ENCODE assay signal across 27 mouse cellular contexts in the genomic region with DNA sequence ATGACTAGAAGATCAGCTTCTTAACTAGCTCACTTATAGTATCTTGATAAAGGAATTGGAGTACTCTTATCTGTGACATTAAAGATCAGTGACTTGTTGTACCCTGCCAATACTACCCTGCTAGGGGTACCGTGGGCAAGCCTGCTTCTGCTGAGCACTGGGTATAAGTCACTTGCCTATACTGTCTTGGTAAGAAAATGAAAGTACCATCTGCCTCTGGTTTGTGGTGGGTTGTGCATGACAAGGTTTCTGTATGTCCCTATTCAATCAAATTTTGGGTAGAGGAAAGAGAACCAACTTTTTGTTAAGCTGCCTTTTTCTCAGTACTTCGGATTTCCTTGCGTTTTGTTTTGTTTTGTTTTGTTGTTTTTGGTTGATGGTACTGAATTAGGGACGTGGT. TPM values are rescaled to one million over a fixed set of nuclear protein-coding genes. Genes with fewer than 3 reads are reported as not detected.
DNase-seq lines count a peak whose midpoint lies in the region; ATAC-seq lines count a peak whose summit lies in the region.
"Had no signal": no experiment of that assay in that cellular context is flagged by ENCODE, and none has a peak within 500 bp of the region (broad histone marks: within the 10 kb centered on the region; RNA-seq: fewer than 3 reads in every experiment).

No protein-coding gene starts in this region.

- intact Hi-C loops in heart, postnatal 14 days (cut with DNase I) = no loop called here

- no peak overlapping the region for H3K9ac ChIP-seq in liver, embryonic 12.5 days
- H3K9ac ChIP-seq: embryonic facial prominence, embryonic 13.5 days; forebrain, embryonic 12.5 days; heart, embryonic 13.5 days; hindbrain, embryonic 12.5 days had no signal

- H3K36me3 ChIP-seq in liver, embryonic 12.5 days = no peaks in the 10 kb centered on the region
- H3K36me3 ChIP-seq: embryonic facial prominence, embryonic 13.5 days; forebrain, embryonic 12.5 days; heart, embryonic 13.5 days; hindbrain, embryonic 12.5 days had no signal

- peak overlapping the region; percentile 12; the same call in 1 of the 2 replicates for H3K4me2 ChIP-seq in liver, embryonic 12.5 days
- H3K4me2 ChIP-seq: embryonic facial prominence, embryonic 13.5 days; forebrain, embryonic 12.5 days; heart, embryonic 13.5 days; hindbrain, embryonic 12.5 days had no signal

- no peak overlapping the region for H3K4me3 ChIP-seq in liver, embryonic 12.5 days
- H3K4me3 ChIP-seq: embryonic facial prominence, embryonic 13.5 days; forebrain, embryonic 12.5 days; heart, embryonic 13.5 days; hindbrain, embryonic 12.5 days had no signal

- H3K4me1 ChIP-seq in liver, embryonic 12.5 days = peaks cover 55% of the 10 kb centered on the region
- H3K4me1 ChIP-seq: embryonic facial prominence, embryonic 13.5 days; forebrain, embryonic 12.5 days; hindbrain, embryonic 12.5 days had no signal

- no peak overlapping the region for H3K27ac ChIP-seq in liver, embryonic 12.5 days
- H3K27ac ChIP-seq: embryonic facial prominence, embryonic 13.5 days; forebrain, embryonic 12.5 days; heart, embryonic 13.5 days; hindbrain, embryonic 12.5 days had no signal

- 61% methylated on average over 4 of the region's 4 CpGs for WGBS in liver, embryonic 12.5 days (ENCODE audit: insufficient replicate concordance)

- H3K27me3 ChIP-seq in liver, embryonic 12.5 days (replicated peaks) = no peaks in the 10 kb centered on the region
- H3K27me3 ChIP-seq: embryonic facial prominence, embryonic 13.5 days; forebrain, embryonic 12.5 days; heart, embryonic 13.5 days; hindbrain, embryonic 12.5 days had no signal

- no peak for DNase-seq in liver
- DNase-seq in naive thymus-derived CD4-positive, alpha-beta T cell, adult 2 months (ENCODE audit: low read depth) = peak; percentile 23
- no peak for DNase-seq in testis, postnatal 10 days (ENCODE audit: low spot score)
- DNase-seq in heart, postnatal 14 days = no peak
- no peak for DNase-seq in gastrocnemius, postnatal 10 days
- DNase-seq: adrenal gland, adult 8-10 months; adrenal gland, postnatal 36 days; cerebellum, adult 11-12 months; cerebellum, adult 9-10 months; cerebellum, postnatal 25 days; gastrocnemius, postnatal 25 days; heart, adult 11 months; heart, postnatal 4 days had no signal

- H3K9me3 ChIP-seq in liver, embryonic 12.5 days (replicated peaks) = no peaks in the 10 kb centered on the region
- H3K9me3 ChIP-seq: embryonic facial prominence, embryonic 13.5 days; forebrain, embryonic 12.5 days; heart, embryonic 13.5 days; hindbrain, embryonic 12.5 days had no signal

- ATAC-seq in liver, embryonic 12.5 days = no peak
- ATAC-seq in common myeloid progenitor, adult 5-6 weeks (replicated peaks; ENCODE audit: low read depth, poor library complexity, severe bottlenecking) = 0 out of 2 replicates have a peak, but pooled peaks have one; percentile 37
- ATAC-seq: forebrain, embryonic 16.5 days; hindbrain, embryonic 16.5 days had no signal

RNA-seq across cellular contexts. Expression of a gene that starts 15.4 kb away (rescaled TPM):
- polyA plus RNA-seq in liver, embryonic 12.5 days (2016; fragmentation: Nextera tagmentation; extraction: Ambion mirVana) = 20.5 TPM in 2 replicates
- total RNA-seq in common myeloid progenitor, adult 5-6 weeks (2017) = 57.7 and 63.1 TPM in 2 replicates
- total RNA-seq in heart, postnatal 14 days (2021) = 10 to 100 TPM; 27.7 to 51.7 TPM
- 10 to 100 TPM; 21.9 to 44.3 TPM for total RNA-seq in gastrocnemius, postnatal 10 days (2021)

RNA-seq across cellular contexts. Expression of a gene that starts 32.1 kb away (rescaled TPM):
- not detected in 2 replicates for polyA plus RNA-seq in liver, embryonic 12.5 days (2016; fragmentation: Nextera tagmentation; extraction: Ambion mirVana)
- total RNA-seq in common myeloid progenitor, adult 5-6 weeks (2017) = not detected in 2 replicates
- total RNA-seq in heart, postnatal 14 days (2021) = not detected
- total RNA-seq in gastrocnemius, postnatal 10 days (2021) = not detected
- total RNA-seq: adrenal gland, adult 8-10 months; adrenal gland, postnatal 36 days; ES-E14; gastrocnemius, adult 18-20 months; gastrocnemius, postnatal 25 days; heart, postnatal 4 days had no signal
- polyA plus RNA-seq: C2C12; embryonic facial prominence, embryonic 13.5 days; forebrain, embryonic 12.5 days; forebrain, embryonic 16.5 days; frontal cortex, adult 2 months; heart, embryonic 13.5 days; heart, postnatal 0 days; hindbrain, embryonic 12.5 days; hindbrain, embryonic 16.5 days; intestine, embryonic 14.5 days had no signal
